Mouse (Mus musculus): ENCODE measurements at regions not wholly inside any gene's neighbourhood (a gene's known extent, or its start where the extent isn't known, plus 50 kb on each side); places are given as distances from the start of the nearest gene placed in this dataset.
A peak's percentile ranks its signal among the peaks of the same experiment; 100 is the strongest.

DNA sequence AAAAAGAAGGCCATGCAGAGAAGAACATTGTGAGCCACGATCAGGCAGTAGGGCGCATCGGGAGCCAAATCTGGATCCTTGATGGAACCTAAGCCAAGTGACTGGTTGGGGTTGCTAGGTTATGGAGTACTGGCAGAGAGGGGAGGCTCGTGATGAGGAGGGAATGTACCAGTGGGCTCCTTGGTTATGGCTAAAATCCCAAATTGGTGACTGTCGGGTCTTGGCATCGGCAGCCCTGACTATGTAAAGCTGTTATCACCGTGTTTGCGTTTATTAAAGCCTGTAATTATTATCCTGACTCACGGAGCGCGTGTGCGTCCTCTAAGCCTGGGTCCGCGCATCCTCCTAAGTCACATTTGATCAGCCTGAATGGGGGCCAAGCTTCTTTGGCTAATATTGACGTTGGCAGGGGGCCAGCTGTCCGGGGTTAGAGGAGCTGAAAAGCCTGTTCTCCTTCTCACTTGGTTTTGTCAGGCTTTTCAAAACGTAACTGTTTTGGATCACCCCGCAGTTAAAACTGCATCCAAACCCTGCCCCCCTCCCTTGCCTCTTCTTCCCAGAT is 388.9 kb upstream of the Dynlrb2 start:
- Histone ChIP-seq H3K27me3 (ENCODE audit: control insufficient read depth, insufficient read depth, low read length) (no peaks in the 10 kb centered on the region), H3K9ac (replicated peaks) (no peak overlapping the region), H3K36me3 (replicated peaks; ENCODE audit: control insufficient read depth, insufficient read depth, low read depth) (no peaks in the 10 kb centered on the region), H3K4me2 (ENCODE audit: low read depth) (no peak overlapping the region), H3K27ac (no peak overlapping the region), H3K4me3 (ENCODE audit: insufficient read depth in 1 of 2, low read depth in 2 of 2, low read length in 2 of 2) (no peak overlapping the region), H3K9me3 (ENCODE audit: control insufficient read depth, low read length) (no peaks in the 10 kb centered on the region), H3K4me1 (replicated peaks; ENCODE audit: control insufficient read depth in 2 of 2, insufficient read depth in 2 of 2, low read length in 1 of 2) (no peaks in the 10 kb centered on the region)
- ATAC-seq (ENCODE audit: insufficient read depth), result no peak
- DNase-seq (ENCODE audit: low read depth in 3 of 3, low spot score in 3 of 3), result peak in 1 of 3 experiments; percentile 3
- TF ChIP-seq CTCF (IDR thresholded peaks at IDR 0.05; ENCODE audit: low read depth) (no peak), EP300 (IDR thresholded peaks at IDR 0.05; ENCODE audit: low read depth) (no peak)
- WGBS (ENCODE audit: insufficient replicate concordance), result 63% methylated on average over 18 of the region's 18 CpGs

DNA sequence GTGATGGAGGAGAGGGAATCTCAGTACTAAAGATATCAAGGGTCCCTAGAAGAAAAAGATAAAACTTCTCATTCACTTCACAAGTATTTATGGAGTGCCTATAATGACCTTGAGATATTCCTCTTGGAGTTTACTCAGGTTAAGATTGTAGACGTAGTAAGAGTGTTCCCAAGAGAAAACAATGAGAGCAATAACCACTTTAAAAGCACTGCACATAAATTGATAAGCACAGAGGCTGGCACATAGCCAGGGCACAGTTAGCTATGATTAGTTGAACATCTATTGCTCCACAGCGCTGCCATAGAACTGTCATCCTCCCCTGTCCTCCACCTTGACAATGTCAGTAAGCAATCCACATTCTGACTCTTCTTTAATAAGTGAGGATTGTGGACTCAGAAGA is 389.8 kb upstream of the Dynlrb2 start:
- ATAC-seq (ENCODE audit: insufficient read depth) (no peak), DNase-seq (ENCODE audit: low read depth in 3 of 3, low spot score in 3 of 3) (no peak)
- 54% methylated on average over 2 of the region's 2 CpGs for WGBS (ENCODE audit: insufficient replicate concordance)
- TF ChIP-seq CTCF (IDR thresholded peaks at IDR 0.05; ENCODE audit: low read depth) (no peak), EP300 (IDR thresholded peaks at IDR 0.05; ENCODE audit: low read depth) (no peak)
- Histone ChIP-seq H3K27me3 (ENCODE audit: control insufficient read depth, insufficient read depth, low read length) (no peaks in the 10 kb centered on the region), H3K4me3 (ENCODE audit: insufficient read depth in 1 of 2, low read depth in 2 of 2, low read length in 2 of 2) (no peak overlapping the region), H3K9me3 (ENCODE audit: control insufficient read depth, low read length) (no peaks in the 10 kb centered on the region), H3K4me1 (replicated peaks; ENCODE audit: control insufficient read depth in 2 of 2, insufficient read depth in 2 of 2, low read length in 1 of 2) (no peaks in the 10 kb centered on the region), H3K27ac (no peak overlapping the region), H3K4me2 (ENCODE audit: low read depth) (no peak overlapping the region), H3K36me3 (replicated peaks; ENCODE audit: control insufficient read depth, insufficient read depth, low read depth) (no peaks in the 10 kb centered on the region), H3K9ac (replicated peaks) (no peak overlapping the region)

- Histone ChIP-seq H3K9me3 (ENCODE audit: control insufficient read depth, low read length) (no peaks in the 10 kb centered on the region), H3K27ac (no peak overlapping the region), H3K9ac (replicated peaks) (no peak overlapping the region), H3K4me2 (ENCODE audit: low read depth) (no peak overlapping the region), H3K27me3 (ENCODE audit: control insufficient read depth, insufficient read depth, low read length) (no peaks in the 10 kb centered on the region), H3K4me3 (ENCODE audit: insufficient read depth in 1 of 2, low read depth in 2 of 2, low read length in 2 of 2) (no peak overlapping the region), H3K4me1 (replicated peaks; ENCODE audit: control insufficient read depth in 2 of 2, insufficient read depth in 2 of 2, low read length in 1 of 2) (no peaks in the 10 kb centered on the region), H3K36me3 (replicated peaks; ENCODE audit: control insufficient read depth, insufficient read depth, low read depth) (no peaks in the 10 kb centered on the region)
- TF ChIP-seq CTCF (IDR thresholded peaks at IDR 0.05; ENCODE audit: low read depth) (no peak), EP300 (IDR thresholded peaks at IDR 0.05; ENCODE audit: low read depth) (no peak)
- ATAC-seq (ENCODE audit: insufficient read depth) (no peak), DNase-seq (ENCODE audit: low read depth in 3 of 3, low spot score in 3 of 3) (no peak)
- WGBS (ENCODE audit: insufficient replicate concordance), result 61% methylated on average over 2 of the region's 2 CpGs
These were observed 390.3 kb upstream of the Dynlrb2 start for GRCm38 (mm10) chr8:116114502-116114901.

DNA sequence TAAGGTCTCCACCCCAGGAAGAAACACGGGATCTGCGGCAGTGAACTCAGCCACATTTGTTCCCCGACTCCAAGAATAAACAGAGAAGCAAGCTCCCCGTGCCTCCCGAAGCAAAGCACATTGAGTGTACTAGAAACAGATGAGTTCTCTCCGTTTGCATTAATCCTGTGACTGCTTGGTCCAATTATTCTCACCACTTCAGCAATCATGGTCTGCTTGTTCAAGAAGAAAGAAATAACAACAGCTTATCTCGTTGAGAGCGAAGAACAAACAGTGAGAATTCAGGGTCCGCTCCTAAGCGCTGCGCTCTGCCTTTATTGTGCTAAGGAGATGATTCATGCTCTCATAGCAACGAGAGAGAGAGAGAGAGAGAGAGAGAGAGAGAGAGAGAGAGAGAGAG is 393.6 kb upstream of the Dynlrb2 start:
- 59% methylated on average over 12 of the region's 12 CpGs for WGBS (ENCODE audit: insufficient replicate concordance)
- H3K27ac ChIP-seq, result no peak overlapping the region
- DNase-seq (ENCODE audit: low read depth in 3 of 3, low spot score in 3 of 3) (no peak), ATAC-seq (ENCODE audit: insufficient read depth) (no peak)
- H3K4me2 ChIP-seq (ENCODE audit: low read depth), result no peak overlapping the region
- no peaks in the 10 kb centered on the region for H3K36me3 ChIP-seq (replicated peaks; ENCODE audit: control insufficient read depth, insufficient read depth, low read depth)
- no peaks in the 10 kb centered on the region for H3K4me1 ChIP-seq (replicated peaks; ENCODE audit: control insufficient read depth in 2 of 2, insufficient read depth in 2 of 2, low read length in 1 of 2)
- TF ChIP-seq CTCF (IDR thresholded peaks at IDR 0.05; ENCODE audit: low read depth), result no peak
- TF ChIP-seq EP300 (IDR thresholded peaks at IDR 0.05; ENCODE audit: low read depth), result no peak
- H3K9me3 ChIP-seq (ENCODE audit: control insufficient read depth, low read length), result no peaks in the 10 kb centered on the region
- H3K27me3 ChIP-seq (ENCODE audit: control insufficient read depth, insufficient read depth, low read length), result no peaks in the 10 kb centered on the region
- no peak overlapping the region for H3K4me3 ChIP-seq (ENCODE audit: insufficient read depth in 1 of 2, low read depth in 2 of 2, low read length in 2 of 2)
- H3K9ac ChIP-seq (replicated peaks), result no peak overlapping the region

DNA sequence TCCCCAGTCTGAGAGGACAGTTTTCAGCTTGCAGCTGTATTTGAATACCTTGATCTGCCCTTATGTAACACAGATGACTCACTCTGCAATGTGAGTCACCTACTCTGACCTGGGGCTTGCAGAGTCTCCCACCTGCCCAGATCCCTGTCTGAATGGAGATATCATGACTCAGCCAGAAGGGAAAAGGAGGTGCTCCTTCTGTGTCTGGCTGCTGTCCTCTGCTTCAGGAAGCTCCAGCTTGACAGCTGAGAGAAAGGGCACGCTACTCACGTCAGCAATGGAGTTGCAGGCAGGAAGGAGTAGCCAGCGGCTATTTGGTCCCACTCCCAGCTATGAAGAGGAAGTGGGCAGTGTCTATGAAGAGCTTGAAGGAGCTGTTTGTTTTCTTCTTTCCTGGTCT is 389.1 kb upstream of the Maf start:
- Histone ChIP-seq H3K4me3 (ENCODE audit: insufficient read depth in 1 of 2, low read depth in 2 of 2, low read length in 2 of 2) (no peak overlapping the region), H3K4me2 (ENCODE audit: low read depth) (no peak overlapping the region), H3K27me3 (ENCODE audit: control insufficient read depth, insufficient read depth, low read length) (no peaks in the 10 kb centered on the region), H3K27ac (no peak overlapping the region), H3K36me3 (replicated peaks; ENCODE audit: control insufficient read depth, insufficient read depth, low read depth) (no peaks in the 10 kb centered on the region), H3K9ac (replicated peaks) (no peak overlapping the region), H3K4me1 (replicated peaks; ENCODE audit: control insufficient read depth in 2 of 2, insufficient read depth in 2 of 2, low read length in 1 of 2) (no peaks in the 10 kb centered on the region), H3K9me3 (ENCODE audit: control insufficient read depth, low read length) (no peaks in the 10 kb centered on the region)
- ATAC-seq (ENCODE audit: insufficient read depth) (no peak), DNase-seq (ENCODE audit: low read depth in 3 of 3, low spot score in 3 of 3) (no peak)
- 8% methylated on average over 3 of the region's 3 CpGs for WGBS (ENCODE audit: insufficient replicate concordance)
- no peak for TF ChIP-seq EP300 (IDR thresholded peaks at IDR 0.05; ENCODE audit: low read depth)
- no peak for TF ChIP-seq CTCF (IDR thresholded peaks at IDR 0.05; ENCODE audit: low read depth)

Data from liver, embryonic 14.5 days (tissue).